Mouse (Mus musculus) MEL (cell line): ENCODE results near the gene Lrrn1. TPM values are rescaled to one million over a fixed set of nuclear protein-coding genes. Genes with fewer than 3 reads are reported as not detected.

Experiments
- DNase-seq: peaks from one replicate; pipeline ENCODE4 v3.0.0; 2011; ENCODE audit warnings: low read depth, low spot score
- H3K27ac ChIP-seq: 2 replicates; pipeline ENCODE4 v1.5.1; 2012; ENCODE audit warnings: low read depth, mild to moderate bottlenecking, control low read depth, low read length, moderate library complexity; ENCODE audit not compliant: control insufficient read depth
- H3K27me3 ChIP-seq, 2 experiments: fragments of 150-350 bp in 1 of 2; sonication (generic) in 1 of 2; 2 replicates each; pipeline ENCODE4 v1.6.1; 2012; ENCODE audit warnings: low read length in 2 of 2, mild to moderate bottlenecking in 2 of 2, improper control_type of control experiment in 1 of 2, moderate library complexity in 1 of 2; ENCODE audit not compliant: insufficient read depth in 2 of 2, control insufficient read depth in 1 of 2
- H3K36me3 ChIP-seq, 2 experiments: 2 replicates each; pipeline ENCODE4 v1.6.1; 2012 to 2014; ENCODE audit warnings: low read length in 2 of 2, improper control_type of control experiment in 1 of 2, inconsistent platforms in 1 of 2, mild to moderate bottlenecking in 1 of 2; ENCODE audit not compliant: insufficient read depth in 2 of 2, control insufficient read depth in 1 of 2
- H3K4me1 ChIP-seq, 2 experiments: fragments of 150-350 bp in 1 of 2; sonication (generic) in 1 of 2; 2 replicates each; pipeline ENCODE4 v1.6.1; 2012; ENCODE audit warnings: low read length in 2 of 2, improper control_type of control experiment in 1 of 2, mild to moderate bottlenecking in 1 of 2; ENCODE audit not compliant: insufficient read depth in 2 of 2, control insufficient read depth in 1 of 2
- H3K4me3 ChIP-seq, 2 experiments: fragments of 150-350 bp in 1 of 2; sonication (generic) in 1 of 2; 2 replicates each; pipeline ENCODE4 v1.5.1; 2012; ENCODE audit warnings: low read depth in 2 of 2, low read length in 2 of 2, mild to moderate bottlenecking in 2 of 2, moderate library complexity in 2 of 2, control low read depth in 1 of 2, improper control_type of control experiment in 1 of 2; ENCODE audit not compliant: control insufficient read depth in 1 of 2, insufficient read depth in 1 of 2
- H3K79me2 ChIP-seq: 2 replicates; pipeline ENCODE4 v1.6.1; 2012; ENCODE audit warnings: mild to moderate bottlenecking, low read length, moderate library complexity; ENCODE audit not compliant: control insufficient read depth, poor library complexity, insufficient read depth
- H3K9ac ChIP-seq: 2 replicates; pipeline ENCODE4 v1.6.1; 2012; ENCODE audit warnings: low read depth, mild to moderate bottlenecking, control low read depth, low read length, moderate library complexity; ENCODE audit not compliant: control insufficient read depth, poor library complexity, severe bottlenecking
- H3K9me3 ChIP-seq: fragments of 150-350 bp; sonication (generic); replicated peaks from 2 replicates; pipeline ENCODE4 v1.6.1; 2012; ENCODE audit warnings: mild to moderate bottlenecking, low read length, improper control_type of control experiment, moderate library complexity; ENCODE audit not compliant: insufficient read depth
- BHLHE40 ChIP-seq: IDR thresholded peaks from 2 replicates; pipeline ENCODE4 v1.6.1; 2012; ENCODE audit warnings: low read depth, mild to moderate bottlenecking, inconsistent platforms, low read length, improper control_type of control experiment, borderline replicate concordance
- CHD2 ChIP-seq: IDR thresholded peaks from 2 replicates; pipeline ENCODE4 v1.6.1; 2011; ENCODE audit warnings: low read length, improper control_type of control experiment
- GABPA ChIP-seq: IDR thresholded peaks from 2 replicates; pipeline ENCODE4 v1.6.1; 2012; ENCODE audit warnings: low read depth, mild to moderate bottlenecking, inconsistent platforms, low read length, improper control_type of control experiment, moderate library complexity
- GATA1 ChIP-seq: IDR thresholded peaks from 2 replicates; pipeline ENCODE4 v1.6.1; 2011; ENCODE audit warnings: low read depth, low read length, improper control_type of control experiment
- MAFK ChIP-seq: IDR thresholded peaks from 2 replicates; pipeline ENCODE4 v1.6.1; 2011; ENCODE audit warnings: low read depth, mild to moderate bottlenecking, low read length, improper control_type of control experiment, borderline replicate concordance
- MAZ ChIP-seq: IDR thresholded peaks from 2 replicates; pipeline ENCODE4 v1.6.1; 2012; ENCODE audit warnings: low read depth, mild to moderate bottlenecking, inconsistent platforms, low read length, improper control_type of control experiment
- MXI1 ChIP-seq: IDR thresholded peaks from 2 replicates; pipeline ENCODE4 v1.6.1; 2011; ENCODE audit warnings: mild to moderate bottlenecking, low read depth, low read length, improper control_type of control experiment
- NELFE ChIP-seq: IDR thresholded peaks from 2 replicates; pipeline ENCODE4 v1.6.1; 2011; ENCODE audit warnings: low read depth, low read length, improper control_type of control experiment
- POLR2A ChIP-seq, 2 experiments: IDR thresholded peaks; 2 replicates each; pipeline ENCODE4 v1.6.1; 2011 to 2012; ENCODE audit warnings: low read length in 2 of 2, mild to moderate bottlenecking in 2 of 2, control low read depth in 1 of 2, improper control_type of control experiment in 1 of 2, low read depth in 1 of 2, moderate library complexity in 1 of 2; ENCODE audit not compliant: control insufficient read depth in 1 of 2, insufficient read depth in 1 of 2, poor library complexity in 1 of 2
- POLR2AphosphoS2 ChIP-seq: IDR thresholded peaks from 2 replicates; pipeline ENCODE4 v1.6.1; 2011; ENCODE audit warnings: low read length, improper control_type of control experiment
- POLR2AphosphoS5 ChIP-seq: IDR thresholded peaks from 2 replicates; pipeline ENCODE4 v1.6.1; 2012; ENCODE audit warnings: low read depth, borderline replicate concordance, mild to moderate bottlenecking, inconsistent platforms, low read length, moderate library complexity, mixed read lengths
- SMC3 ChIP-seq: IDR thresholded peaks from 2 replicates; pipeline ENCODE4 v1.6.1; 2011; ENCODE audit warnings: low read depth, low read length, improper control_type of control experiment
- TCF12 ChIP-seq: IDR thresholded peaks from 2 replicates; pipeline ENCODE4 v1.6.1; 2014; ENCODE audit warnings: low read depth, mild to moderate bottlenecking, inconsistent platforms, low read length, improper control_type of control experiment, moderate library complexity
- ZNF384 ChIP-seq: IDR thresholded peaks from 2 replicates; pipeline ENCODE4 v1.6.1; 2012; ENCODE audit warnings: low read depth, mild to moderate bottlenecking, inconsistent platforms, low read length, improper control_type of control experiment
- polyA plus RNA-seq, 2 experiments: library from polyadenylated mRNA; stranded (reverse) in 1 of 2; unstranded in 1 of 2; fragments of >175 nt in 1 of 2; fragments of >200 nt in 1 of 2; gene quantifications; 2 replicates each; pipeline versions ENCODE4 v1.2.1 to v1.2.4; 2012; ENCODE audit warnings: low replicate concordance in 2 of 2, low read depth in 1 of 2; ENCODE audit not compliant: insufficient read length in 2 of 2, insufficient read depth in 1 of 2, missing spikeins in 1 of 2
- total RNA-seq: library from RNA; depleted of rRNA; stranded (reverse); fragments of 300-350 nt; gene quantifications from 2 replicates; pipeline ENCODE4 v1.2.3, GENCODE M21; 2012

Lrrn1 gene
- total and polyA plus RNA-seq, 3 experiments: not detected

DNA sequence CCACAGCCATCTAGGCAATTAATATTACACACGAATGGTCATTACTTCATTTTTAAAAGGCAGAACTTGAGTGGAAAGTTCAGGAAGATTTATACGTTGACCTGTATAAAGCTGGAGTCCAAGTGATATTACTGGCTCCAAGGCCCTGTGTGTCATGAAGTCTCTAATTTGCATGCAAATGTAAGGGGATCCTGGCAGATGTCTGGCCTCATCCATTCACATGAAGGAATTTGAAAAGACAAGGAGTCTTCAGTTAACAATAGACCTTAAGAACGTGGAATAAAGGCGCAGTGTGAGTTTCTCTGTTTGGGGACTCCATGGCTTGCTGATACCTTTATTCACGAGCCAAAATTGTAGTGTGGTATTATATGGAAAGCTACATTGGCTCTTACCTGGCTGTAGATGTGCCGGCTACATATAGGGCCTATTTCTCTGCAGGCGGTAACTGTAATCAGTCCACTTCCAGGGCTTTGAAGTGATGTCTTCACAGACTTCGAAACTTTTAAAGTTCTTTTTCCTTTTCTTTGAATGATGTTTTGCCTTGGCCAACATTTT is 2.0 kb downstream of the Lrrn1 start:
- TF ChIP-seq POLR2A (IDR thresholded peaks at IDR 0.05; ENCODE audit: control insufficient read depth in 1 of 2, insufficient read depth in 1 of 2, low read depth in 1 of 2, low read length in 2 of 2, poor library complexity in 1 of 2) (no peak), MXI1 (no peak)
- Histone ChIP-seq H3K36me3 (no peaks in the 10 kb centered on the region), H3K9ac (no peak overlapping the region), H3K4me3 (no peak overlapping the region), H3K27ac (no peak overlapping the region), H3K4me1 (no peaks in the 10 kb centered on the region), H3K9me3 (no peaks in the 10 kb centered on the region), H3K27me3 (no peaks in the 10 kb centered on the region), H3K79me2 (no peaks in the 10 kb centered on the region)
- DNase-seq: no peak

DNA sequence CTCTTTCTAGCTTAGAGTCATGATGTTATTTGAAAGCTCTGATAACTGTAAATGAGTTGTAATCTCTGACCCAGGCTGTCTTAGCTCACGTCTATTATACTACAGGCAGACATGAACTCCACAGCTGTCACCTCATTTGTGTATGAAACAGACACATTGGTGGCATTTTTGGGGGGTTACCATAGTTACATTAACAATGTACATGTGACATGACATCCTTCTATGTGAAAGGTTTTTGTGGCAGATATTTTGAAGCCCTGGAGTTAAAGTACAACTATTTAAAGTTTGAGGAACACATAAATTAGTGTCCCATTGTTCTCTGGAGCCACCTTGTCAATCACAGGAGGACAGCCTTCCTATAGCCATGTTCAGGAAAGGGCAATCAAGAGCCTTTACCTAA is 5.0 kb downstream of the Lrrn1 start:
- H3K9me3 ChIP-seq: no peaks in the 10 kb centered on the region
- H3K4me1 ChIP-seq: no peaks in the 10 kb centered on the region
- H3K9ac ChIP-seq: no peak overlapping the region
- H3K27ac ChIP-seq: no peak overlapping the region
- TF ChIP-seq POLR2A (IDR thresholded peaks at IDR 0.05; ENCODE audit: control insufficient read depth in 1 of 2, insufficient read depth in 1 of 2, low read depth in 1 of 2, low read length in 2 of 2, poor library complexity in 1 of 2) (no peak), POLR2AphosphoS5 (no peak), MAZ (no peak), MAFK (no peak), NELFE (no peak)
- TF ChIP-seq, all 39 proteins: peak for 0
- H3K4me3 ChIP-seq: no peak overlapping the region
- H3K36me3 ChIP-seq: no peaks in the 10 kb centered on the region
- H3K79me2 ChIP-seq: no peaks in the 10 kb centered on the region
- no peak for DNase-seq
- no peaks in the 10 kb centered on the region for H3K27me3 ChIP-seq

DNA sequence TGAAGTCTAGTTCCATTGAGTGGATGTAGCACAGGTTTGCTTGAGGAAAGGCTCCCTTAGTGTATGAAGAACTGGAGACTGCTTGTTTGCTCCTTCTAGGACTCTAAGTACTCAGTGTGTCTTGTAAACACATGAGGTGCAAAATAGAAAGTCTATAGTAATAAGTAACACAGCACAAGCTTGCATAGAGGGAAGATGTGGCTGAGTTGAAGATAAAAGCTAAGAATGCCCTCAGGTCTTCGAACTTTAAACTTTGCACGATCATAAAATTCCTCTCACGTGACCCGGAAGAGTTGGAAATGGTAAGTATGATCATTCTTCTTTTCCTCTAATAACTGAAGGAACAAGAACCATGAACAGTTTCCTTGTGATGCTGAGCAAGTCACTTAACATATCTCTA is 7.1 kb downstream of the Lrrn1 start:
- H3K4me3 ChIP-seq: no peak overlapping the region
- no peaks in the 10 kb centered on the region for H3K9me3 ChIP-seq
- TF ChIP-seq GABPA (no peak), POLR2AphosphoS2 (no peak), TCF12 (no peak)
- TF ChIP-seq, all 39 proteins: peak for 0
- H3K79me2 ChIP-seq: no peaks in the 10 kb centered on the region
- H3K27ac ChIP-seq: no peak overlapping the region
- no peak for DNase-seq
- H3K4me1 ChIP-seq: no peaks in the 10 kb centered on the region
- no peak overlapping the region for H3K9ac ChIP-seq
- no peaks in the 10 kb centered on the region for H3K36me3 ChIP-seq
- H3K27me3 ChIP-seq: no peaks in the 10 kb centered on the region

DNA sequence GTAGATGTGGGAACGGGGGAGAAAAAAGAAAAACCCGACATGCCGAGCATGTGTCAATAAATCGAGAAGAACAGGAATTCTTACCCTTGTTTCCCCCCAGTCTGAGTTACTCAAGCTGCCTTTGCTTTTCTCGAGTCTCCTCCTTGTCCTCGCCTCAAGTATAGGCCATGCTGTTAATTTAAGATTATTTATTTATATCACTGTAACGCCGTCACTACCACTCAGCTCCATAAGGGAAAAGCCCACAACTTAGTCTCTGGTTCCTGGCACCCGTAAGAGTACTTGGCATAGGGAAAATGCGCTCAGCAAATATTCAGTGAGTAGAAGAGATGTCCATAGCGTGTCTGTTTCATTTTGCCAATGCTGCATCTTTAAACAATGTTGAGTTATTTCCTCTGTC is 11.7 kb downstream of the Lrrn1 start:
- no peak for DNase-seq
- Histone ChIP-seq H3K36me3 (no peaks in the 10 kb centered on the region), H3K79me2 (no peaks in the 10 kb centered on the region), H3K4me3 (no peak overlapping the region), H3K9ac (no peak overlapping the region), H3K27me3 (no peaks in the 10 kb centered on the region), H3K9me3 (no peaks in the 10 kb centered on the region), H3K4me1 (no peaks in the 10 kb centered on the region), H3K27ac (no peak overlapping the region)
- TF ChIP-seq CHD2 (no peak), ZNF384 (no peak), GATA1 (no peak), BHLHE40 (no peak), SMC3 (no peak)
